Mouse (Mus musculus) induced T-regulatory cell, adult 2 months (primary cell): ENCODE data around the gene Txlna.
A peak's percentile ranks its signal among the peaks of the same experiment; 100 is the strongest.

Experiments used
- DNase-seq: peaks from one replicate; pipeline ENCODE4 v3.0.0-alpha.2; 2012; ENCODE audit warnings: low read depth

The Txlna gene

DNA sequence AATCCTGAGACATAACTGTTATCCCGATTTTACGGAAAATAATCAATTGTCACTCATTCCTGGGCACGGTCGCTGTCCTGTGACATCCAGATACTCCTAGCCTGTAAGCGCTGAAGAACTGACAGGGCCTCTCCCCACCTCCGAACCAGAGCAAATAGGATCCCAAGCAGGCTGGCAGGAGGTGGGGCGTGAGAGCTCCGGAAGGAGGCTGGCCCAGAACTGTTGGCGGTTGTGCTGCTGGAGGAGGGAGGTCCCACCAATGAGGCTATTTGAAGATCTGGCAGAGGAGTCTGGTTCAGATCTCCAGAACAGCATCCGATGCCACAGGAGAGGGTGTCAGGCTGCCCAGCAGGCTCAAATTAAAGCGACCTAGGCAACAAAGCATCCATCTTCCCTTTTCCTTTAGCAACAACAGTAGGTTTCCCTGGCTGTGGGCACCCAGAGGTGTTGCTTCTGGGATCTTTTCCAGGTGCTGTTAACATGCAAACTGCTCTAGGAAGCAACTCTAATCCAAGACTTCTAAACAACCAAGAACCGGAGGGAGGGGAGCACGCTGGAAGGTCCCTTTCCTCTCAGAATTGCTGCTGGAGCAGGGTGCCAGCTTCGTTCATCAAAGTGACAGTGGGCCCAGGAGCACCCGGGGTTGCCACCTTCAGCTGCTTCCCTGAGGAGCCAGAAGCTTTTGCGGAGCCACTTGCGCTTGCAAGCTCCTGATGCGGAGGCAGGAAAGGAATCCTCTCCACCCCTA is 16.4 kb downstream of the Txlna start:
- DNase-seq: peak; percentile 96

DNA sequence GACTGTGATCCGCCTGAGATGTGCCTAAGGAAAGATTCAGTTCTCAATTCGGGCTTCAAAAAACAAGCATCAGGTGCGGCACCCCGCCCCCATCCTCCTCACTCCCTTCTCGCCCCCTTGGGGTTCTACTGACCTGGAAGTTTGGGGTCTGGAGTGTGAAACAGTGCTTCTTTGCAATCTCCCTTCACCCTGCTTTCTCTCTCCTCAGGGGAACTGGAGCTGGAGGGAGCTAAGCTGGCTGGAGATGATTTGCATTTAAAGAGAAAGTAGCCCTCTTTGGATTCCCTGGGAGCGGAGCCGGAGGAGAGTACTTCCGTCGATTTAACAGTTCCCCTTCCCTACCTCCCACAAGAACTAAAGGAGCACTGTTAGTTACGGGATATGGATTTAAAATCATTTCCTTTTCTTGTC is 17.2 kb downstream of the Txlna start, which contains the start of gene Ccdc28b:
Gene Ccdc28b (minus strand): TSS at position 267 of the 411 bp plus-strand sequence.
- no peak for DNase-seq

DNA sequence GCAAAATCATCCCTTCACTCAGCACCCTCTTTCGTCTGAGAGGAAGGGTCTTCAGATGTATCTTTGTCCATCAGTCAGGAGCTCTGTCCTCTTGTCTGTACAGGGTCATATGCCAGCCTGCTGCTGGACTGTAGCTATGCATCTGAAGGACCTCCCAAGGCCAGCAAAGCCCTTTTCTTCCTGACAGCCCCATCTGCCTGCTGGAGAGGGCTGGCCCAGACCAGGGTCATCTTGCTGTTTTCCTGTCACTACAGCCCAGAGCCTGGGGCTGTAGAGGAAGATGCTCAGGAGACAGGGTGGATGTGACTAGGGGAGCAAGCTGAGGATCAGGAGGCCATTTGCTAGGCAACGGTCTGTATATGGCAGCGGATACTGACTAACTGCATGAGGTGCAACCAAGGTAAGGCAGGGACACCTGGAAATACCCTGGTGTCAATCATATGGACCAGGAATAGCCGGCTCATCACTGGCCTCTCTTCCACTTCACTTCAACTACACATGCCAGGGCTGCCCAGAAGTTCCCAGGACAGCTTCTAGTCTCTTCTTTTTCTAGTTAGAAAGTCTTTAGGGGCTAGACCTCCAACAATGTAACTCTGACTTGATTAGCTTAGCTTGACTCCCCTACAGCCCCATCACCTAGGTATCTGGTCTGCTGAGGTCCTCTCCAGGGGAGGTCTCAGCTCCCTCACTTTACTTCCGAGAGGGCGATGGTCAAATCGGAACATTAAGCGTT is 17.9 kb downstream of the Txlna start:
- DNase-seq: peak; percentile 39

DNA sequence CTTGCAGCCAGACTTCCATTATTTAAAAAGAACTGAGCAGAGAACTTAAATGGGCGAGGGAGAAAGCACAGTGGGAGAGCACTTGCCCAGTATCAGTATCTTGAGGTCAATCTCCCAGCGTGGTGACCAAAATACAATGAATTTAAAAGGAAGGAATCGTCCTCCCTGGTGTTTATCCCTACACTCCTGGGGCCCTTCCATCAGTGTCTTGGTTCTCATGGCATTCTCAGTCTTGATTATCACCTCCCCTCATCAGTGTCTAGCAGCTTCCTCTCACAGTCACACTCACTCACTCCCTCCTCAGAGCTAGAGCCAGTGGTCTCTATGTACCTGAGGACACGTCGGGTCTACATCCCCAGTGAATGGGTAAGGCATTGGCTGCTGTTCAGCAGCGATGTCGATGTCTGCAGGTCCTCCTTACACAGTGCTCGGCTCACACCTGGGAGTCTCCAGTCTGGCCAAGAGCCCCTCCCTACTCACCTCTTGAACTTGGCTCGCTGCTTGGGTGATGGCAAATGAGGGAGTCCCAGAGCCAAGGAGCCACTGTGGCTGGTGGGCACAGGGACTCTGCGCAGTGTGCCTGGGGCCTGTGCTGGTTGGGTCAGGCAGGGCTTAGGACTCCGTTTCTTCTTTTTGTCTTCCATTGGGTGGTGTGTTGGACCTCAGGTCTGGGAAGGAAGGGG is 18.6 kb downstream of the Txlna start:
- DNase-seq: no peak

DNA sequence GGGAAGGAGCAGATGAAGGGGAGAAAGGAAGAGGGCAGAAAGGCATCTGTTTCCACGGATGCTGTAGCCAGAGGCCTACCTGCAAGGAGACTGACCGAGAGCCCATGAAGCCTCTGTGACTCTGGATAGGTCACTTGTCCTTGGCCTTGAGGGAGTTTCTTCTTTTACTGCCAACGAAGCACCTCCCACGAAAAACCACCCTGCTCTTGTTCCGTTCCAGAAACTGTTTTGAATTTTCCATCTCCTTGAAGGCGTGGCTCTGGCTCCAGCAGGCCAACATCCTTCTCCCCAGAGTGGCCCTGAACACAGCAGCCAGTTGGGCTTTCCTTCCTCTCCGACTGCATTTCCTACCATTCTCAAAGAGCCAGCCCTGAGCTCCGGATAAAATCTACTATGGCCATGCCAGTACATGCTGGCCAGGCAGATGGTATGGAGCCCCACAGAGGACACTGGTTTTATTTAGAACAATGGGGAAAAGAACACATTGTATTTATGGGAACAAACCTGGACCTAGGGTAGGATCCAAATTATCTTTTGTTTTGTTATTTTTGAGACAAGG is 19.5 kb downstream of the Txlna start:
- DNase-seq: peak; percentile 61

DNA sequence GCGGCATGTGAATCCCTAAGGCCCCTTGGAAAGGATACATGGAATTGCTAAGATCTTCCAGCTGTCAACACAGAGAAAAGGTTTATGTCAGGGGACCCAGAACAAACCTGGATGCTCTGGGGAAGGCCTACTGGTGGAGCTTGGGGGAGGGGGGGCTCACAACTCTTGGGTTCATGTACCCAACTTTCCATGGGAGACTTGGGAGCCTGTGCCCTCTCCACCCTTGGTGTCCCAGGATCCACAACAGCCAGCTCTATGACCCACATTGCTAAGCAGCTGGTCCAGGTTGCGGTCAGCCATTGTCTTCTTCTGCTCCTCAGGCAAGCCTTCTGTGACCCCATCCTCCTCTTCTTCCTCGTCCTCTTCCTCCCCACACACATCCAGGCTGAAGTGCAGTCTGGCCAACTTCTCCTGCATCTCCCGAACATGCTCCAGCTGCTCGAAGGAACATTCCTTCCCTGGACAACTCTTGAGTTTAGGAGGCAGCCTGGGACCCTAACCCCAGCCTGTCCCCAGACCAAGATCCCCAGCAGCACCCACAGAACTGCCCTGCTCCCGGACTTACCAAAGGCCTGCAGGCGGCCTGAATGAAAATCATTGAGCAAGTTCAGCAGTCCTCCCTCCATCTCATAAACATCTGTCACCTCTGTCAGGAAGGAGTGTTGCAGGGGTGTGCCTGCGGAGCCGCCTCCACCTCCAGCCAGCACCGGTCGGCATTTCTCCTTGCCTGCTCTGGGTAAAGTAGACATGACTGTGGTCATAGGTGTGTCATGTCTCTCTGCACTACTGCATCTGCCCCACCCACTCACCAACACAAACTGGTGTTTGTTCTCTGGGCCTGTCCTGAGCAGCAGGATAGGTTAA is 20.2 kb downstream of the Txlna start:
- DNase-seq: peak; percentile 54

DNA sequence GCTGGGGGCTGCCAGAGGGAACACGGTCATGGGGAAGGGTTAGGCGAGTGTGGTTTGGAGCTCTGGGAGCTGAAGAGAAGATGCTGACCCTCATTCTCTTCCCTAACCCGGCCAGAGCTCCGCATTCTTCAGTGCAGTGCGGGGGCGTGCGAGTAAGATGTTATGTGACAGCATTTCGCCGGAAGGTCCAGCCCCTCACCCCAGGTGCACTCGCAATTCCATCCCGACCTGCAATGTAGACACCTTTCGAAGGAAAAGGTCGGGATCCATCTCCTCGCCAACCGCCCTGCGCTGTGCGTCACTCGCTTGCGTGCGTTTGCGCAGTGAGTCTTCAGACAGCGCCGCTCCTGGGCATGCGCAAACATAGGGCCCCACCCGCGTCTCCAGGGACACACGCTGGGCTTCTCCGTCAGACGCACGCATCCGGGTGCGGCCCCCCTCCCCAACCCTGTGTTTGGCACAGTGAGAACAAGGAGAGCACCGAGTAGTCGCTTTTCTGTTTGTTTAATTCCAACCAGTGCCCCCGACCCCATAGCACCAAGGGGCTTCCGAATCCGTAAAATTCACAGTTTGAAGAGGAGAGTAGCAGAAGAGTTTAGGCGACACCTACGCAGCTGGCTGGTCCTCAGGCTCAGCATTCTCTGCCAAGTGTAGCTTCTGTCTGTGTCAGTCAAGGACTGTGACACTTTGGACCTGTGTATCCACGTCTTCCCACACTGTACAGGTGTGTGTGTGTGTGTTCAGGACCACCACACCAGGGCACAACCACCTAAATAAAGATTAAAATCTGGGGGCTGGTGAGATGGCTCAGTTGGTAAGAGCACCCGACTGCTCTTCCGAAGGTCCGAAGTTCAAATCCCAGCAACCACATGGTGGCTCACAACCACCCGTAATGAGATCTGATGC is 21.8 kb downstream of the Txlna start, which contains the start of gene Iqcc:
Gene Iqcc (minus strand): TSS at position 314 of the 906 bp plus-strand sequence.
- DNase-seq: peak; percentile 97

DNA sequence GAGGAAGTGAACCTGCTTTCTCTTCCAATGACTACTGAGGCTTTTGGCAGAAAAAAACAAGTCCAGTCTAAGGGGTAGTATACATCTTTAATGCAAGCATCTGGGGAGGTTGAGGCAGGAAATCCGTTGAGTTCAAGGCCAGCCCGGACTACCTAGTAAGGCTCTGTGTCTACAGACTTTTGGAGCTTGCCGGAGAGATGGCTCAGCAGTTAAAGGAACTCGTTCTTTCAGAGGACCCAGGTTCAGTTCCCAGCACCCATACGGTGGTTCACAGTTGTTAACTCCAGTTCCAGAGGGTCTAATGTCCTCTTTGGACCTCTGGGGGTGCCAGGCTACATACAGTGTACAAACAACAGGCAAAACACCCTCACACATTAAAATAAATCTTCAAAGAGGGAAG is 22.8 kb downstream of the Txlna start:
- DNase-seq: no peak

DNA sequence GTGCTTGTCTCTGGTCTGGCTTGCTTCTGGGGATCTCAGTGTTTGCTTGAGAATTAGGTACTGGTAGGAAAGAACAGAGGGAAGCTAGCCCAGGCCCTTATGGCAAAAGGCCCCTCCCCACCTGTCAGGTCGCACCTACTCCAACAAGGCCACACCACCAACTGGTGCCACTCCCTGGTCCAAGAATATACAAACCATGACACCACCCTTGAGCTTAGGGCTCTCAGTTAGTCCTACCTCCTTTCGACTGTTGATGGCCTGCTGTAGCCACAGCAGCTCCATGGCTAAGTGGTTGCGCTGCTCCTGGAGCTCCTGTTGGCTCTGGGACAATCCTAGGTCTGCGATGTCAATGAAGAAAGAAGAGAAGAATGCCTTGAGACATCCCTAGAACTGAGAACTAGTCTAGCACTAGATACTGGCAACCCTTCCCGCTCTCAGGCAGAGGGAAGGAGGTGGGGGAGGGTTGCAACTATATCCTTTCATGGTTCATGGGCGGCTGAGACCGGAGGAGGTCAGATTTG is 23.7 kb downstream of the Txlna start:
- no peak for DNase-seq

DNA sequence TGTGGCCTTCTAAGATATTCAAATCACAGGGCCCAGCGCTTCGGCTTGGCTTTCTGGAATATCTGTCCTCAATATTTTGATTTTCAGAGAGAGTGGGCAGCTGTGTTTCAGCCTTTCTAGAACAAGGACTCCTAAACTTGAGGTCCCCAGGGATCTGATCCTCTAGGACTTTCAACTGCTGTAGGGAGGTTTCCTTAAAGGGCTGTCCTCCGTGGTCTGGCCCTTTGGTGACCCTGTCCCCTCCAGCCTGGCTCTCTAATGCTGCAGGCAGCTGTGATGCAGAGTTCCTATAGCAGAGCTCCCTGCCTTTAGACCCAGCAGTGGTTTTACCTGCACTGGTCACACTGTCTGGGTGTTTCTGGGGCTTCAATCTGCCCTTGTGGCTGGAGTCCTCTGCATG is 24.2 kb downstream of the Txlna start:
- no peak for DNase-seq

DNA sequence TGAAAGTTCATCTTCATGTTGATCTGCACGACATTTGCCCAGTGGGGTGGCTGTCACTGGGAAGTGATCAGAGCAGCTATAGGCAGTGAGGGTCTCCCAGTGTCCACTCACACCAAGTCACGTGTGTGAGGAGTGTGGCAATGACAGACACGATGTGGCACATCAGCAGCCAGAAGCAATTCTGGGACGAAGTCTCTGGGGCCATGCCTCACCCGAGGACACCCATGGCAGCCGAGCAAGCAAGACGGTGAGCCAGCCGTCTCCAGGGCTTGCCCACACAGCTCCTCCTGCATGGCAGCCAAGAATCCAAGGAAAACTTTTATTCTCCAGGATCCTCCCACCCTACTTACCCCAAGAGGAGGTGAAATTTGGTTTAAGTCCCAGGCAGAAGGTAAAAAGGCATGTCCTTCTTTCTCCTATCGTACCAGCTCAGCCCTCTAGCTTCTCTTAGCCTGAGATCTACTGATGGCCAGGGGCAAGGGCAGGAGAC is 25.0 kb downstream of the Txlna start:
- no peak for DNase-seq

DNA sequence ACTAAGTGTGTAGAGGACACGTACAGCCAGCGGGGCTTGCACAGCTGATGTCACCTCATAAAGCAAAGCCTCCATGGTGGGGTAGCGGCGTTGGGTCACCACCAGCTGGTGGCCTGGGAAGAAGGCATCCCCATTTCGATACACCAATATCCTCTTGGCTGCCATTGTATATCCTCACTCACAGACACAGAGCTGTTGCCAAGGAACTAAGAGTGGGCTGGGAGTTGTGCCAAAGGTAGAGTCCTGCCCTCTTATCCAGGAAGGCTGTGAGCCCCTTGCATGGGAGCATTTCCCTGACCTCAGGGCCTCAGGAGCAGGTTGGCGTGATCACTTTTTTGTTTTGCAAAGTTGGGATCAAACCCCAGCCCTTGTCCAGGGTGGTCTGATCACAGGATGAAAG is 26.8 kb downstream of the Txlna start, which contains the start of gene Dcdc2b:
Gene Dcdc2b (minus strand): TSS at position 165 of the 400 bp plus-strand sequence.
- no peak for DNase-seq

DNA sequence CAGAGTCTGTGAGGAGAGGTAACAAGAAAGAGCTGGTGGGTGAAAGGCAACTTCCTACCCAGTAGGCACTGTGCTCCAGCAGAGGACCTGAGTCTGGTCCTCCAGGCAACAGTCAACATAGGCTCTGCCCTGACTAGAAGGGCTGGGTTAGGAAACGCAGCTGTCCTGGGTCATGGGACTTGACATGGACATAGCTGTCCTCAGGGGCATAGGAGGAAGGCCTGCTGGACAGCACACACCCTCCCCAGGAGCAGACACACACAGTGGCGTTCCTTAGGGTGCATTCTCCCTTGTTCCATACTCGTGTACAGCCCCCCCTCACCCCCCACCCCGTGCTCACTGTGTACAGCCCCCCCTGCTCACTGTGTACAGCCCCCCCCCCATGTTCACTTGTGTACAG is 30.4 kb downstream of the Txlna start:
- no peak for DNase-seq

DNA sequence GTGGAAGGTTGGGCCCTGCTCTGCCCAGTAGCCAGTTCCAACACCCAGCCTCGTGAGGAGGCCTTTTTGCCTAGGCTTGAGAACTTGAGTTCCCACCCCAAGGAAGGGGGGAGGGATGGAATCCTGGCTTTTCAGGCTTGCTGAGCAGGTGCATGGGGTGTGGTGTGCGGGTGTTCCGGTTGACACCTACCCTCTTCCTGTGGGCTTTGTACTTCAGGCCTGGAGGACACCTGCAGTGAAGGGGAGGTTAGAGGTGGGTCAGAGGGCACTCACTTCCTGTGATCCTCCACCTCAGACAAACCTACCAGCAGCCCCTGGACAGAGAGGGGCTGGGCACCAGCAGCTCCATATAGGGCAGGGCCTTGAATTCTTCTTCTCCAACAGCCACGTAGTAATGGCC is 30.8 kb downstream of the Txlna start:
- peak; percentile 59 for DNase-seq

DNA sequence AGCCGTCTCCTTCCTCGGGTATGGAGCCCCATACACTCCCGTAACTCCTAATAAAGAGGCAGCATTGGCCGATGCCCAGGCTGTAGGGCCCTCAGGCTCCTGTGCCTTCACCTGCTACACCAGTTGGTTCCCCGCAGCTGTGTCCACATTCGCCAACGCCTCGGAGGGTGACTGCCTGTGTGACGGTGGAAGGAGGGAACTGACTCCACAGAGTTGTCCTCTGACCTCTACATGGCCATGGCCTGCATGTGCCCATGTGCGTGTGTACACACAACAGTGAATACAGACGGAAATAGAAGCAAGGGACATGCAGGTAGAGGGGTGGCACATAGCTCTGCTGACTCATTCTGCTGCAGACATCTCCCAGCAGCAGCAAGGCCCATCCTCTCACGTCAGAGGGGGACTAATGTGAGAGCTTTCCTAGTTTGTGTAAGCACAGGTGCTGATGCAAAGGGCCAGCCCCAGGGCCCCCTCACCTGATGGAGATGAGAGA is 31.7 kb downstream of the Txlna start:
- DNase-seq: peak; percentile 48

DNA sequence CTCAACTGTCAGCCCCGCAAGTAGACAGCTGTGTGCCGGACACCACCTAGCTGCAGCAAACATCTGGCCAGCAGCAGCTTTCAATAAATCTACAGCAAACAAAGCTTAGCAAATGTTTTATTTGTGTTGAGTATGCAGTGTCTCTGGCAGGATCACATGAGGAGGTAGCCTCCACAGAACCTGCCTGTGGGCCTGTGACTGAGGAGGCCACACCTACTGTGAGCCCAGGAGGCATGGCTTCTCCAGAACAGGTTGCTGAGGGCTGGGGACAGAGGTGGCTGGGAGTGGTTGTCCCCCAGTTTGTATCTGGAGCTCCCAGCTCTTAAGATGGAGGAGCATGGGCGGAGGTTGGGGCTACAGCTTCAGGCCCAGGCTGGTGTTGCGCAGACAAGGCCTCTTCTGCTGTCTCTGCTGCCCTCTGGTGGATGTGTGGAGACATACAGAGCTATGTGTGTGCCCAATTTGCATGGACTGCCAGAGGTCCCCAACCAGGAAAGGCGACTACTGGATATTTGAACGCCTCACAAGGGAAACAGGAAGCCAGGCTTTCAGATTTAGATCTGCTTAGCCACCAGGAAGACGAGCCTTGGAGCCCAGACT is 32.3 kb downstream of the Txlna start:
- DNase-seq: peak; percentile 93

DNA sequence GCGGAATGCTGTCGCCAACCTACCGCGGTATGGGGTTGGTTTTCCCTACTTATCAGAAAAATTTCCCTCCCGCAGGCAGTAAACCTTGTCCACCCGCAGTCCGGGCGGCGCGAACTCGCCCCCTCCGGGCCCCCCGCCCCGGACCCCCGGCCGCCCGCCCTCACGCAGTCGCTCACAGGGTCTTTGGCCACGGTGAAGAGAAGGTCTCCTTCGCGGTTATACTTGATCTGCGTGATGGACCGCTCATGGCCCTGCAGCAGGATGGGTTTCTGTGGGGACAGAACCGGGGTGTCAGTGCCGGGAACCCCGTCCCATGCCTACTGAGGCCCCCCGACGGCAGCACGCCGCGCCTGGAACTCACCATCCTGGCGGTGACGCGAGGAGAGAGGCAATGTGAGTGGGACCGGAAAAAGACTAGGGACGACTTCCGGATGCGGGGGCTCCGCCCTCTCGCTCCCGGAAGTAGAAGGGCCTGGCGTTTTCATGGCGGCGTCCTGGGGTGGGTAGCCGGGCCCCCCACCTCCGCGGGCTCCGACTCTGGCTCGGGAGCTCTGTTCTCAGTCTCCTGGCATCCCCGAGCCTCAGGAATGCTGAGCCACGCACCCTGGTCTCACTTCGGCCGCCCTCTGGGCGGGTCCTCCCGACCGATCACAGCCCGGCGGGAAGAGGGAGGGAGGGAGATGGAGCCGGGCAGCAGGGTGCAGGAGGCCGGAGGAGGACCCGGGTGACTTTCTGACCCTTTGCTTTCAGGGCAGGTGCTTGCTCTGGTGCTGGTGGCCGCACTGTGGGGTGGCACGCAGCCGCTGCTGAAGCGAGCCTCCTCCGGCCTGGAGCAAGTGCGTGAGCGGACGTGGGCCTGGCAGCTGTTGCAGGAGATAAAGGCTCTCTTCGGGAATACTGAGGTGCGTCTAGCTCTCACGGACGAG is 40.4 kb downstream of the Txlna start, which contains the start of the genes Eif3i and Tmem234:
Gene Eif3i (minus strand): TSS at position 416 of the 926 bp plus-strand sequence.
Gene Tmem234 (plus strand): TSS at position 436 of the 926 bp plus-strand sequence.
- peak; percentile 93 for DNase-seq

DNA sequence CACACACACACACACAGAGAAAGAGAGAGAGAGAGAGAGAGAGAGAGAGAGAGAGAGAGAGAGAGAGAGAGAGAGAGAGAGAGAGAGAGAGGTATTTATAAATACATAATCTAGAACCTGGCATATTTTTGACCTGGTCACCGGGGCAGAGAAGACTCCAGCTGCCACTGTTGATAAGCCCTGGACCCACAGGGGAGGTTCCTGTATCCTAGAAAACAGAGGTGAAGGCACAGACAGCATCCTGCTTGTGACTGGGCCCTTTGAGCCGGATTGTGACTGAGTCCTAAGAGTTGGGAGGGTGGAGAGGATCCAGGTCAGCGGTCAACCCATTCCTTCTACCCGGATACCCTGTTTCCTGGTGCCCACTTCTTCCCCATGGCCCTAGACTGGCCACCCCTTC is 52.0 kb downstream of the Txlna start:
- no peak for DNase-seq
